Mouse (Mus musculus) stomach, embryonic 14.5 days (tissue): Measurements from ENCODE around the gene Alyref. TPM values are rescaled to one million over a fixed set of nuclear protein-coding genes. Genes with fewer than 3 reads are reported as not detected.

Experiments
- ATAC-seq: fragments of 200-750 bp; cut with Nextera tagmentation; 2 replicates; pipeline ENCODE4 v1.8.0; 2017; ENCODE audit warnings: low read depth, moderate TSS enrichment; ENCODE audit not compliant: insufficient number of reproducible peaks, insufficient read depth, low FRiP score
- H3K27ac ChIP-seq: fragments of 300-500 bp; sonication (generic); 2 replicates; pipeline ENCODE4 v1.5.1; 2014; ENCODE audit warnings: mild to moderate bottlenecking, low read length, moderate library complexity, mixed read lengths
- H3K27me3 ChIP-seq: fragments of 300-500 bp; sonication (generic); 2 replicates; pipeline ENCODE4 v1.6.1; 2014; ENCODE audit warnings: low read length, control low read depth, mixed read lengths; ENCODE audit not compliant: control insufficient read depth, insufficient read depth
- H3K36me3 ChIP-seq: fragments of 300-500 bp; sonication (generic); 2 replicates; pipeline ENCODE4 v1.6.1; 2014; ENCODE audit warnings: mild to moderate bottlenecking, control low read depth, low read length, moderate library complexity, mixed read lengths; ENCODE audit not compliant: control insufficient read depth, insufficient read depth
- H3K4me1 ChIP-seq: fragments of 300-500 bp; sonication (generic); 2 replicates; pipeline ENCODE4 v1.6.1; 2014; ENCODE audit warnings: low read length, control low read depth, mixed read lengths; ENCODE audit not compliant: control insufficient read depth, insufficient read depth
- H3K4me2 ChIP-seq: fragments of 300-500 bp; sonication (generic); replicated peaks from 2 replicates; pipeline ENCODE4 v1.6.1; 2014; ENCODE audit warnings: low read depth, low read length, control low read depth
- H3K4me3 ChIP-seq: fragments of 300-500 bp; sonication (generic); 2 replicates; pipeline ENCODE4 v1.5.1; 2014; ENCODE audit warnings: low read depth, low read length, control low read depth
- H3K9ac ChIP-seq: fragments of 300-500 bp; sonication (generic); replicated peaks from 2 replicates; pipeline ENCODE4 v1.6.1; 2014; ENCODE audit warnings: low read depth, mild to moderate bottlenecking, control low read depth, low read length, moderate library complexity, mixed read lengths
- H3K9me3 ChIP-seq: fragments of 300-500 bp; sonication (generic); 2 replicates; pipeline ENCODE4 v1.6.1; 2016; ENCODE audit warnings: low read depth, low read length, control low read depth; ENCODE audit not compliant: control insufficient read depth
- WGBS: fragments of 180-500 bp; shearing (Covaris S2); extraction: QIAGEN DNeasy Blood & Tissue Kit; methylation state at CpG from one replicate; pipeline ENCODE4 v1.1.7; 2014; 5-methylcytosine and 5-hydroxymethylcytosine counted together
- polyA plus RNA-seq: library from polyadenylated mRNA; unstranded; fragments of >200 nt; fragmentation: Nextera tagmentation; extraction: Ambion mirVana; gene quantifications from 2 replicates; pipeline ENCODE4 v1.2.1, GENCODE M21; 2014

The Alyref gene
- polyA plus RNA-seq, result 314 and 411 TPM in 2 replicates

DNA sequence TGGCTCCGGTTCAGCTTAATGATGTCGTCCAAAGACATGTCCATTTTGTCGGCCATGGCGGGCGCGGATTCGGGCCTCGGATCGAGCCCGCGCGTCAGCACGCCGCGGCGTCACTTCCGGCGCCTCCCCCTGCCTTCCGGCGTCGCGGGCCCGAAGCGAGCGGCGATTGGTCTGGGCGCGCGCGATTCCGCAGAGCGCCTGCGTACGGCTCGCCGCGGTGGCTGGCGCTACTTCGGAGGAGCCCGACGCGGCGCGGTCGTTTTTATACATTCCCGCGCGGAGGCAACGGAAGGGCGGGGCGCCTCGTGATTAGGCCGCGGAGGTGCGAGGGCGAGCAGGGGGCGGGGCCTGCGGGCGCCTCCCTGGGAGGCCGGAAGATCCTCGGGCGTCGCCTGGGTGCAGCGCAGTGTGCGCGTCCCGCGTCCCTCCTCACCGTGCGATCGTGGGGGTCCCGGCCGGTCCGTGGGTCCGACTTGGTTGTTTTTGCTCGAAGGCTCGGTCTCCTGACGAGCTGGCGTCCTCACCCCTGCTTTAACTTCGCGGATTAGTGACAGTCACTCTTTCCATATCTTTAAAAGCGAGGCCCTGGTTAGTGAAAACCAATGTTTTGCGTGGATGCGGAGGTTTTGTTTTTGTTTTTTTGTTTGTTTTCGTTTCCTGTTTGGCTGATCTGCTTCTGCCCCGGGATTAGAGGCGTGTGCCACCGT is at the start of gene Alyref, which contains the start of gene Anapc11:
Alyref (minus strand) TSS at position 83 of the 707 bp plus-strand sequence.
Anapc11 (plus strand) TSS at position 139 of the 707 bp plus-strand sequence.
- Histone ChIP-seq H3K36me3 (peaks cover 48% of the 10 kb centered on the region), H3K9me3 (no peaks in the 10 kb centered on the region), H3K4me1 (peaks cover 18% of the 10 kb centered on the region; the same call in 1 of the 2 replicates), H3K4me2 (peak within 1 kb of the TSS; percentile 98), H3K9ac (peak within 1 kb of the TSS; percentile 100), H3K27ac (peak within 1 kb of the TSS; percentile 85), H3K4me3 (peak within 1 kb of the TSS; percentile 99), H3K27me3 (no peaks in the 10 kb centered on the region)
- WGBS, result under 1% methylated on average over 88 of the region's 88 CpGs
- peak; percentile 97 for ATAC-seq

- H3K36me3 ChIP-seq, result no peaks in the 10 kb centered on the region
- ATAC-seq, result no peak
- H3K9me3 ChIP-seq, result no peaks in the 10 kb centered on the region
- H3K27me3 ChIP-seq, result no peaks in the 10 kb centered on the region
- peaks cover 18% of the 10 kb centered on the region for H3K4me1 ChIP-seq
- peak overlapping the region; percentile 27; the same call in 1 of the 2 replicates for H3K4me2 ChIP-seq
- 77% methylated on average over 35 of the region's 35 CpGs for WGBS
- H3K27ac ChIP-seq, result no peak overlapping the region
- no peak overlapping the region for H3K9ac ChIP-seq
- H3K4me3 ChIP-seq, result no peak overlapping the region
Measured at GRCm38 (mm10) chr11:120647047-120647830, 49.1 kb upstream of the Alyref start.

DNA sequence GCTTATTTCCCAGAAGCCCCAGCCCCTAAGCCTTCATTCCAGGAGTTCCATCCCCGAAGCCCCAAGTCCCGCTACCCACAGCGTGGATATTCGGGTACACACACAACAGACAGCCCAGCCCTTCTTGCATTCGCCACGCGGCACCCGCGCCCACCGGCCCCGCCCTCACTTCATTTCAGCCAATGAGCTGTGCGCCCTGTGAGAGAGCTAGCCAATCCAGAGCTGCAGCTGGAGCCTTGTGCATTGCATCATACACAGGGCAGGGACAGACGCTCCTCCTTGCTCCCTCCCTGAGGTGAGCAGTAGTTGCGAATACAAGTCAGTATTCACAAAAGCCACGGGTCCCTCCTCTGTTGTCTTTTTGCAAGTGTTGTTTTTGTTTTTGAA is 45.4 kb upstream of the Alyref start, which contains the start of gene Pycr1:
Pycr1 (minus strand) TSS at position 169 of the 387 bp plus-strand sequence.
- Histone ChIP-seq H3K36me3 (no peaks in the 10 kb centered on the region), H3K9me3 (no peaks in the 10 kb centered on the region), H3K4me3 (peak within 1 kb of the TSS; percentile 43), H3K4me1 (peaks cover 20% of the 10 kb centered on the region), H3K9ac (peak within 1 kb of the TSS; percentile 63), H3K27ac (peak within 1 kb of the TSS; percentile 27; the same call in 1 of the 2 replicates), H3K4me2 (peak within 1 kb of the TSS; percentile 94), H3K27me3 (no peaks in the 10 kb centered on the region)
- ATAC-seq, result peak; percentile 100
- WGBS, result under 1% methylated on average over 15 of the region's 15 CpGs

DNA sequence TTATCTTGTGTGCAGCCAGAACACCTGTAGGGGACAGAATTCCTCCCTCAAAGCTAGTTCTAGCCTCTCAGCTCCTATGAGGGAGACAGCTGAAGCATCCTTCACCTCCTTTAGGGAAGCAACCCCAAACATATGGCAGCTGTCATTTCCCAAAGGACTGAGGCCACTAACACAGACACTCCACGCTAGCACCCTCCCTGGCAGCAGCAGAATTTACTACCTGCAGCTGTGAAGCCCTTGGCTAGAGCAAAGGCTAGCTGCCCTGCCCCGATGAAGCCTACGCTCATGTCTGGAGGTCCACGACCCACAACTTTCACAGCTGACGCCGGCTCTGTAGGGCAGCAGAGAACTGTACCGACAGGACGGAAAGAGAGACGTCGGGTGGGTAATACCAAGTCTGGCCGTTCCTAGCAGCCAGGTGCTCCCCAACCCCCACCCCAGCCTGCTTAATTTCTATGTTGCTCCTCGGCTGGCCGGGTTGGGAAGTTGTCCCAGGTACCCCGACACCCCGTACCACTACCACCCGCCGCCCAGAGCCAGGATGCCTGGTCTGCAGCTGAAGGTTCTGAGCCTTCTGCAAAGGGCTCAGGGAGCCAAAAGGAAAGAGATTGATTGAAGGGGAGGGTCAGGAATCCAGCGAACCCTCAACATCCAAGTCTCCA is 44.9 kb upstream of the Alyref start:
- Histone ChIP-seq H3K4me3 (peak overlapping the region; percentile 43), H3K4me1 (peaks cover 17% of the 10 kb centered on the region), H3K9me3 (no peaks in the 10 kb centered on the region), H3K36me3 (no peaks in the 10 kb centered on the region), H3K27ac (peak overlapping the region; percentile 27; the same call in 1 of the 2 replicates), H3K27me3 (no peaks in the 10 kb centered on the region), H3K4me2 (peak overlapping the region; percentile 94), H3K9ac (peak overlapping the region; percentile 63)
- peak; percentile 35 for ATAC-seq
- WGBS, result under 1% methylated on average over 18 of the region's 18 CpGs

- Histone ChIP-seq H3K9ac (no peak overlapping the region), H3K4me2 (no peak overlapping the region; the same call in 1 of the 2 replicates), H3K27ac (no peak overlapping the region), H3K4me1 (peaks cover 13% of the 10 kb centered on the region), H3K36me3 (no peaks in the 10 kb centered on the region), H3K9me3 (no peaks in the 10 kb centered on the region), H3K4me3 (no peak overlapping the region), H3K27me3 (no peaks in the 10 kb centered on the region)
- ATAC-seq, result no peak
- WGBS, result 81% methylated on average over 8 of the region's 8 CpGs
Measured at GRCm38 (mm10) chr11:120641869-120642268, 43.7 kb upstream of the Alyref start.

DNA sequence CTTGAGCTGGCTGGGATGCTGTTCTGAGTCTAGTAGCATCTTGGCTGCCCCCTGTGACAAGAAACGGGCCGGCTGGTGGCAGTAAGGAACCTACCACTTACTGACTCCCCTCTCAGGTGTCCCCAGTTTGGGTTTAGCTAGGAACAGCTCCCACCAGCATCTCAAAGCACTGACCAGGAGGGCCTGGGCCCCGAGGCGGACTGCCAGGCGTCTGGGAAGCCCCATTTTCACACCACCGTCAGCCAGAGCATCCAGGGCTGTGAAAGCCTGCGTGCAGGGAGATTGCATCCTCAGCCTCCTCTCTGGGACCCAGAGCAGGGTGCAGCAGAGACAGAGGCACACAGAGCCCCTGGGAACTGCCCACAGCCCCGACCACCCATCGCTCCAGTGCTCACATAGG is 43.1 kb upstream of the Alyref start:
- Histone ChIP-seq H3K4me3 (no peak overlapping the region), H3K9me3 (no peaks in the 10 kb centered on the region), H3K36me3 (no peaks in the 10 kb centered on the region), H3K4me2 (no peak overlapping the region), H3K27ac (no peak overlapping the region), H3K27me3 (no peaks in the 10 kb centered on the region), H3K9ac (no peak overlapping the region), H3K4me1 (peaks cover 13% of the 10 kb centered on the region)
- no peak for ATAC-seq
- WGBS, result 58% methylated on average over 9 of the region's 9 CpGs

- H3K36me3 ChIP-seq, result no peaks in the 10 kb centered on the region
- H3K9me3 ChIP-seq, result no peaks in the 10 kb centered on the region
- WGBS, result 85% methylated on average over 5 of the region's 5 CpGs
- H3K27ac ChIP-seq, result no peak overlapping the region
- no peaks in the 10 kb centered on the region for H3K27me3 ChIP-seq
- H3K4me3 ChIP-seq, result no peak overlapping the region
- H3K4me1 ChIP-seq, result peaks cover 27% of the 10 kb centered on the region
- no peak for ATAC-seq
- no peak overlapping the region for H3K9ac ChIP-seq
- no peak overlapping the region for H3K4me2 ChIP-seq
Measured at GRCm38 (mm10) chr11:120634810-120635209, 36.6 kb upstream of the Alyref start.
